Mouse (Mus musculus) ovary, adult 18-20 months (tissue): ENCODE measurements at regions not wholly inside any gene's neighbourhood (a gene's known extent, or its start where the extent isn't known, plus 50 kb on each side); places are given as distances from the start of the nearest gene placed in this dataset.

Source experiments
- DNase-seq: peaks from one replicate; pipeline ENCODE4 v3.0.0; 2022; ENCODE audit warnings: low spot score, mixed read lengths

- DNase-seq: no peak
Observed at GRCm38 (mm10) chr2:46993126-46993525, 1820.8 kb upstream of the Acvr2a start.

GRCm38 (mm10) chr2:46992672-46993071 is 1821.2 kb upstream of the Acvr2a start:
- no peak for DNase-seq

- peak; percentile 1 for DNase-seq
Observed at GRCm38 (mm10) chr2:46986689-46987088, 1827.2 kb upstream of the Acvr2a start.

GRCm38 (mm10) chr2:46985915-46986672 is 1827.8 kb upstream of the Acvr2a start:
- peak; percentile 4 for DNase-seq

GRCm38 (mm10) chr2:46940628-46941530 is 1823.7 kb upstream of the Zeb2 start:
- no peak for DNase-seq

- no peak for DNase-seq
Observed at GRCm38 (mm10) chr2:46932831-46933230, 1815.6 kb upstream of the Zeb2 start.

- DNase-seq: no peak
Observed at GRCm38 (mm10) chr2:46924189-46924588, 1807.0 kb upstream of the Zeb2 start.

- DNase-seq: no peak
Observed at GRCm38 (mm10) chr2:46913496-46913895, 1796.3 kb upstream of the Zeb2 start.

- DNase-seq: no peak
Observed at GRCm38 (mm10) chr2:46883216-46883615, 1766.0 kb upstream of the Zeb2 start.

GRCm38 (mm10) chr2:46870772-46871171 is 1753.6 kb upstream of the Zeb2 start:
- DNase-seq: no peak
